Mouse (Mus musculus) lung, adult 2 months (tissue): Measurements from ENCODE around the gene Hpca.

Experiments used
- CTCF ChIP-seq: fragments of 200-500 bp; IDR thresholded peaks from 2 replicates; pipeline ENCODE4 v1.5.1; 2011; ENCODE audit warnings: mild to moderate bottlenecking, low read length, control low read depth; ENCODE audit not compliant: insufficient read depth
- POLR2A ChIP-seq: fragments of 200-500 bp; IDR thresholded peaks from 2 replicates; pipeline ENCODE4 v1.6.1; 2011; ENCODE audit warnings: low read depth, mild to moderate bottlenecking, control low read depth, low read length, borderline replicate concordance; ENCODE audit errors: extremely low read depth

DNA sequence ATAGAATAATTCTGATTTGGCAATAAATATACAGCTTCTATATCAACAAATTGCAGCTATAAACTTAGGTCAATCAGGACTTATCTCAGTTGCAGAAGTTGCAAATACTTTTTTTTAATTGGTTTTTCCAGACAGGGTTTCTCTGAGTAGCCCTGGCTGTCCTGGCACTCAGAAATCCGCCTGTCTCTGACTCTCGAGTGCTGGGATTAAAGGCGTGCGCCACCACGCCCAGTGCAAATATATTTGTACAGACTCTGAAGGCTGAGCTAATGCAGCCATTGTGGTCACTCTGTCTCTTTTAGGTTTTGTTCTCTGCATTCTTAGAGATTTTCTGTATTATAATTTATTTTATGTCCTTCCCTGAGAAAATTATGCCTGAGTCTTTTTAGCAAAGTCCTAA, 35.7 kb upstream of the Hpca start:
- TF ChIP-seq CTCF: no peak
- TF ChIP-seq POLR2A: no peak
